Mouse (Mus musculus) Patski (cell line): ENCODE data around the gene Mfsd12. TPM values are rescaled to one million over a fixed set of nuclear protein-coding genes. Genes with fewer than 3 reads are reported as not detected.

Source experiments
- ATAC-seq: fragments of 100-300 bp; one replicate; pipeline ENCODE4 v1.8.0; 2021
- CTCF ChIA-PET: fragments of 350-600 bp; sonication (Branson Sonifier 250); formaldehyde crosslinking; loops from one replicate; lab custom pipeline; 2022; ENCODE audit warnings: inconsistent platforms; lab: Charles Lee
- POLR2A ChIA-PET: fragments of 350-600 bp; sonication (Branson Sonifier 250); formaldehyde crosslinking; loops from one replicate; lab custom pipeline; 2022; ENCODE audit warnings: antibody characterized with exemption, inconsistent platforms; lab: Charles Lee
- DNase-seq: peaks from one replicate; pipeline ENCODE4 v3.0.0-alpha.2; 2011; ENCODE audit warnings: low read depth, low spot score
- H3K27me3 ChIP-seq: fragments of 371-371 bp; one replicate; pipeline ENCODE4 v1.5.1; 2021
- CTCF ChIP-seq: fragments of 100-300 bp; IDR thresholded peaks from one replicate; pipeline ENCODE4 v1.5.1; 2021
- in situ Hi-C: fragments of 300-500 bp; cut with MboI; formaldehyde crosslinking; loops from 3 replicates; pipeline ENCODE4 v1.11.1; 2018; ENCODE audit warnings: low pct_unique_long_range_greater_than_20kb, mixed read lengths
- polyA plus RNA-seq: library from polyadenylated mRNA; unstranded; gene quantifications from one replicate; pipeline ENCODE4 v1.2.3, GENCODE M21; 2021

Mfsd12 gene
- polyA plus RNA-seq, 1 experiment from 2014 or later: 23.9 TPM

GRCm38 (mm10) chr10:81378553-81379182 lies 21.4 kb downstream of the Mfsd12 start:
- no peaks in the 10 kb centered on the region for H3K27me3 ChIP-seq
- no peak for TF ChIP-seq CTCF
- in situ Hi-C loops: no loop called here
- ChIA-PET CTCF (interaction anchor here (0.8 to 1.9 kb wide), 5 partner anchors 11 to 89 kb away, joined by 3 to 7 read pairs (median 3); partner anchors contain the start of gene Pip5k1c), POLR2A (interaction anchor here (0.7 to 1.0 kb wide), 2 partner anchors 74 to 197 kb away, joined by 4 read pairs; no protein-coding TSS in a partner anchor)
- DNase-seq: peak; percentile 97
- peak; percentile 83 for ATAC-seq

GRCm38 (mm10) chr10:81379183-81379553 lies 21.9 kb downstream of the Mfsd12 start:
- no peak for DNase-seq
- in situ Hi-C loops: no loop called here
- no peak for TF ChIP-seq CTCF

GRCm38 (mm10) chr10:81379809-81380378 lies 22.6 kb downstream of the Mfsd12 start:
- in situ Hi-C loops: no loop called here
- no peak for ATAC-seq
- CTCF ChIA-PET: interaction anchor here (0.8 to 1.4 kb wide), 3 partner anchors 10 to 29 kb away, joined by 3 to 4 read pairs (median 3); partner anchors contain the start of gene Hmg20b
- POLR2A ChIA-PET: interaction anchor here (0.6 kb wide), 1 partner anchor 35 kb away, joined by 5 read pairs; no protein-coding TSS in a partner anchor
- DNase-seq: no peak
- no peak for TF ChIP-seq CTCF
- H3K27me3 ChIP-seq: no peaks in the 10 kb centered on the region

More at GRCm38 (mm10) chr10:81379183-81379553, 21.9 kb downstream of the Mfsd12 start:
- POLR2A ChIA-PET: interaction anchor here (0.7 kb wide), 1 partner anchor 197 kb away, joined by 4 read pairs; no protein-coding TSS in a partner anchor
- CTCF ChIA-PET: interaction anchor here (0.8 to 1.9 kb wide), 5 partner anchors 11 to 90 kb away, joined by 3 to 7 read pairs (median 3); partner anchors contain the start of gene Pip5k1c
- H3K27me3 ChIP-seq: no peaks in the 10 kb centered on the region
- ATAC-seq: no peak

- no peak for TF ChIP-seq CTCF
- POLR2A ChIA-PET: interaction anchor here (0.6 kb wide), 1 partner anchor 31 kb away, joined by 4 read pairs; no protein-coding TSS in a partner anchor
- DNase-seq (no peak), ATAC-seq (no peak)
- in situ Hi-C loops: no loop called here
- CTCF ChIA-PET: no interaction called here
- no peaks in the 10 kb centered on the region for H3K27me3 ChIP-seq
Measured at GRCm38 (mm10) chr10:81382039-81382438, 24.7 kb downstream of the Mfsd12 start.

GRCm38 (mm10) chr10:81383802-81384604 lies 26.7 kb downstream of the Mfsd12 start, which contains the start of the genes Dohh and Gm48551:
TSS of gene Dohh (plus strand) at chr10:81384428.
TSS of gene Gm48551 (plus strand) at chr10:81384466.
- CTCF ChIA-PET: interaction anchor here (0.6 to 2.2 kb wide), 2 partner anchors 21 to 67 kb away, joined by 3 to 12 read pairs; no protein-coding TSS in a partner anchor
- no peaks in the 10 kb centered on the region for H3K27me3 ChIP-seq
- peak; percentile 83 for ATAC-seq
- in situ Hi-C loops: no loop called here
- POLR2A ChIA-PET: interaction anchor here (1.3 kb wide), 1 partner anchor 10 kb away, joined by 3 read pairs; no protein-coding TSS in a partner anchor
- DNase-seq: peak; percentile 94
- TF ChIP-seq CTCF: no peak

- H3K27me3 ChIP-seq: no peaks in the 10 kb centered on the region
- ATAC-seq (no peak), DNase-seq (no peak)
- CTCF ChIA-PET: interaction anchor here (0.6 to 2.2 kb wide), 3 partner anchors 20 to 66 kb away, joined by 3 to 12 read pairs (median 3); no protein-coding TSS in a partner anchor
- in situ Hi-C loops: no loop called here
- TF ChIP-seq CTCF: no peak
- POLR2A ChIA-PET: interaction anchor here (1.3 to 1.7 kb wide), 2 partner anchors 9 to 23 kb away, joined by 3 to 4 read pairs; no protein-coding TSS in a partner anchor
Measured at GRCm38 (mm10) chr10:81384605-81384982, 27.3 kb downstream of the Mfsd12 start.

- no peak for TF ChIP-seq CTCF
- in situ Hi-C loops: no loop called here
- no peaks in the 10 kb centered on the region for H3K27me3 ChIP-seq
- DNase-seq (no peak), ATAC-seq (no peak)
- ChIA-PET CTCF (interaction anchor here (0.9 to 2.2 kb wide), 2 partner anchors 19 to 65 kb away, joined by 3 to 12 read pairs; no protein-coding TSS in a partner anchor), POLR2A (interaction anchor here (1.3 to 1.7 kb wide), 2 partner anchors 8 to 22 kb away, joined by 3 to 4 read pairs; no protein-coding TSS in a partner anchor)
Measured at GRCm38 (mm10) chr10:81385603-81386306, 28.5 kb downstream of the Mfsd12 start.

- TF ChIP-seq CTCF: no peak
- in situ Hi-C loops: no loop called here
Measured at GRCm38 (mm10) chr10:81387716-81388115, 30.4 kb downstream of the Mfsd12 start.

GRCm38 (mm10) chr10:81388505-81389055 lies 31.3 kb downstream of the Mfsd12 start, which contains the start of gene Gm48552:
TSS of gene Gm48552 (plus strand) at chr10:81389005.
- TF ChIP-seq CTCF: no peak
- CTCF ChIA-PET: interaction anchor here (1.4 to 1.9 kb wide), 3 partner anchors 13 to 62 kb away, joined by 3 to 18 read pairs (median 5); no protein-coding TSS in a partner anchor
- in situ Hi-C loops: no loop called here
- DNase-seq: no peak
- no peak for ATAC-seq
- no peaks in the 10 kb centered on the region for H3K27me3 ChIP-seq
- POLR2A ChIA-PET: no interaction called here

More at GRCm38 (mm10) chr10:81387716-81388115, 30.4 kb downstream of the Mfsd12 start:
- ChIA-PET CTCF (interaction anchor here (0.7 to 1.4 kb wide), 2 partner anchors 14 to 62 kb away, joined by 3 read pairs; no protein-coding TSS in a partner anchor), POLR2A (no interaction called here)
- H3K27me3 ChIP-seq: no peaks in the 10 kb centered on the region
- DNase-seq (no peak), ATAC-seq (no peak)
